Mouse (Mus musculus): Measurements from ENCODE around the gene Anp32a.

Gene Anp32a

GRCm38 (mm10) chr9:62400531-62401170 lies 59.6 kb downstream of the Anp32a start:
- CTCF ChIA-PET, result no interaction called here

GRCm38 (mm10) chr9:62401589-62401988 lies 60.5 kb downstream of the Anp32a start:
- CTCF ChIA-PET, result no interaction called here

- CTCF ChIA-PET, result no interaction called here
Observed at GRCm38 (mm10) chr9:62406423-62407013, 65.4 kb downstream of the Anp32a start.

- CTCF ChIA-PET, result no interaction called here
Observed at GRCm38 (mm10) chr9:62407357-62408146, 66.5 kb downstream of the Anp32a start.

- CTCF ChIA-PET, result no interaction called here
Observed at GRCm38 (mm10) chr9:62418742-62419141, 77.6 kb downstream of the Anp32a start.

- CTCF ChIA-PET, result no interaction called here
Observed at GRCm38 (mm10) chr9:62420261-62420917, 79.3 kb downstream of the Anp32a start.

GRCm38 (mm10) chr9:62421027-62421426 lies 79.9 kb downstream of the Anp32a start:
- CTCF ChIA-PET, result no interaction called here

GRCm38 (mm10) chr9:62421911-62422310 lies 80.8 kb downstream of the Anp32a start:
- CTCF ChIA-PET, result no interaction called here

- CTCF ChIA-PET, result no interaction called here
Observed at GRCm38 (mm10) chr9:62422926-62423325, 81.8 kb downstream of the Anp32a start.

- CTCF ChIA-PET, result no interaction called here
Observed at GRCm38 (mm10) chr9:62423871-62424270, 82.8 kb downstream of the Anp32a start.

- CTCF ChIA-PET, result interaction anchor here (0.7 kb wide), 1 partner anchor 15 kb away, joined by 3 read pairs; no protein-coding TSS in a partner anchor
Observed at GRCm38 (mm10) chr9:62425265-62425664, 84.2 kb downstream of the Anp32a start.

- CTCF ChIA-PET, result no interaction called here
Observed at GRCm38 (mm10) chr9:62426021-62426420, 84.9 kb downstream of the Anp32a start.

GRCm38 (mm10) chr9:62426531-62426930 lies 85.4 kb downstream of the Anp32a start:
- CTCF ChIA-PET, result no interaction called here

GRCm38 (mm10) chr9:62427010-62427409 lies 85.9 kb downstream of the Anp32a start:
- CTCF ChIA-PET, result no interaction called here
